Mouse (Mus musculus): ENCODE data around the gene Rcor1.

- no peak for TF ChIP-seq CTCF (IDR thresholded peaks at IDR 0.05; ENCODE audit: control insufficient read depth, insufficient read depth, insufficient replicate concordance, low read depth, low read length)
- TF ChIP-seq POLR2A (IDR thresholded peaks at IDR 0.05; ENCODE audit: control insufficient read depth, low read depth, low read length): no peak
Measured at GRCm38 (mm10) chr12:111018068-111018467, 21.1 kb upstream of the Rcor1 start.

Measured in testis, adult 2 months (tissue).